ENCODE assay signal across 8 mouse cellular contexts in the genomic region with DNA sequence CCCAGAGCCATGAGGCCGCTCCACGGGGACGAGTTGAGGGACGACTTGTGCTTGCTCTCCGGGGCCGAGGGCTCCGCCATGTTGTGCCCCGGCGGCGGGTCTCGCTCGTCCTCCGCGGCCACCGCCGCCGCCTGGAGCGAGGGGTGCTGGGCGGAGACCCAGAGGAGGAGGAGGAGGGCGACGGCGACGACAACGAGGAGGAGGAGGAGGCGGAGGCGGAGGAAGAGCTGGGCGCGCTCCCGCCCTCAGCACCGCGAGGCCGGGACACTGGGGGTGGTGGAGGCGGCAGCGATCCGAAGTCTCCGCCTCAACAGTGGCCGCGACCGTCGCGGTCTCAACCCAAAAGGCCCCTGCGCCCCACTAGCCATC. TPM values are rescaled to one million over a fixed set of nuclear protein-coding genes. Genes with fewer than 3 reads are reported as not detected.
DNase-seq lines count a peak whose midpoint lies in the region; ATAC-seq and TF ChIP-seq lines count a peak whose summit lies in the region.

No protein-coding gene starts in this region.

- H3K4me2 ChIP-seq in hindbrain, embryonic 11.5 days (replicated peaks; ENCODE audit: low read depth, low read length), result peak overlapping the region; percentile 55
- peak overlapping the region; percentile 93 for H3K4me2 ChIP-seq in liver, embryonic 15.5 days

- 0 out of 2 replicates have a peak, but pooled peaks have one; percentile 13 for TF ChIP-seq CTCF in olfactory bulb, adult 2 months (IDR thresholded peaks at IDR 0.05; ENCODE audit: insufficient read depth, low read depth, low read length)

- peak; percentile 66 for ATAC-seq in common myeloid progenitor, adult 5-6 weeks (replicated peaks; ENCODE audit: low read depth, poor library complexity, severe bottlenecking)
- ATAC-seq in hindbrain, embryonic 11.5 days (ENCODE audit: low FRiP score), result peak; percentile 82; the same call in 1 of the 2 replicates
- ATAC-seq in liver, embryonic 15.5 days (ENCODE audit: insufficient read depth), result peak; percentile 86

- peak overlapping the region; percentile 100 for H3K4me3 ChIP-seq in hindbrain, embryonic 11.5 days (ENCODE audit: low read depth, low read length)
- peak overlapping the region; percentile 99 for H3K4me3 ChIP-seq in liver, embryonic 15.5 days (replicated peaks)
- peak overlapping the region; percentile 87 for H3K4me3 ChIP-seq in olfactory bulb, adult 2 months (ENCODE audit: insufficient read depth, low read depth, low read length)

- DNase-seq in ovary, adult 18-20 months (ENCODE audit: low spot score), result peak; percentile 78
- DNase-seq in ovary, postnatal 14 days (ENCODE audit: low spot score), result no peak
- no peak for DNase-seq in hindbrain, embryonic 11.5 days (ENCODE audit: low spot score)
- DNase-seq in left cerebral cortex, postnatal 25 days (ENCODE audit: low spot score in 2 of 2), result no peak
- DNase-seq in yolk sac, embryonic 10.5 days (ENCODE audit: low spot score), result no peak

- no peaks in the 10 kb centered on the region for H3K9me3 ChIP-seq in hindbrain, embryonic 11.5 days (ENCODE audit: control insufficient read depth, low read length)
- no peaks in the 10 kb centered on the region for H3K9me3 ChIP-seq in liver, embryonic 15.5 days (replicated peaks)

- no peaks in the 10 kb centered on the region for H3K27me3 ChIP-seq in hindbrain, embryonic 11.5 days (ENCODE audit: control insufficient read depth, insufficient read depth, low read length)
- no peaks in the 10 kb centered on the region for H3K27me3 ChIP-seq in liver, embryonic 15.5 days

- peak; percentile 21; the same call in 1 of the 2 replicates for TF ChIP-seq POLR2A in olfactory bulb, adult 2 months (IDR thresholded peaks at IDR 0.05; ENCODE audit: insufficient read depth, low read depth, low read length)

- H3K27ac ChIP-seq in hindbrain, embryonic 11.5 days (ENCODE audit: low read depth, low read length), result peak overlapping the region; percentile 96
- peak overlapping the region; percentile 95 for H3K27ac ChIP-seq in liver, embryonic 15.5 days (replicated peaks)
- H3K27ac ChIP-seq in olfactory bulb, adult 2 months (ENCODE audit: insufficient read depth, low read depth, low read length), result peak overlapping the region; percentile 86

- H3K9ac ChIP-seq in hindbrain, embryonic 11.5 days (ENCODE audit: low read depth, low read length), result peak overlapping the region; percentile 97
- H3K9ac ChIP-seq in liver, embryonic 15.5 days, result peak overlapping the region; percentile 97

- intact Hi-C loops in left cerebral cortex, postnatal 25 days (cut with DNase I), result loop anchor here (5.0 to 10.0 kb wide), 2 partner anchors 392 to 725 kb away; no protein-coding TSS in a partner anchor

- H3K4me1 ChIP-seq in hindbrain, embryonic 11.5 days (replicated peaks; ENCODE audit: control insufficient read depth, insufficient read depth, low read length), result 0 out of 2 replicates have a peak, but pooled peaks cover 4% of the 10 kb centered on the region
- H3K4me1 ChIP-seq in liver, embryonic 15.5 days (replicated peaks), result peaks cover 67% of the 10 kb centered on the region
- H3K4me1 ChIP-seq in olfactory bulb, adult 2 months (ENCODE audit: control insufficient read depth, insufficient read depth, low read length), result no peaks in the 10 kb centered on the region

- H3K36me3 ChIP-seq in hindbrain, embryonic 11.5 days (ENCODE audit: control insufficient read depth, insufficient read depth, low read length), result no peaks in the 10 kb centered on the region
- no peaks in the 10 kb centered on the region for H3K36me3 ChIP-seq in liver, embryonic 15.5 days (replicated peaks)

- 0% methylated on average over 35 of the region's 42 CpGs for WGBS in hindbrain, embryonic 11.5 days
- WGBS in liver, embryonic 15.5 days (ENCODE audit: insufficient replicate concordance), result under 1% methylated on average over 38 of the region's 42 CpGs
- under 1% methylated on average over 40 of the region's 42 CpGs for WGBS in olfactory bulb, adult 2 months

RNA-seq across cellular contexts. Expression of a gene that starts 0.3 kb away (rescaled TPM):
- 88.4 and 91.5 TPM in 2 replicates for total RNA-seq in common myeloid progenitor, adult 5-6 weeks (2017)
- polyA plus RNA-seq in hindbrain, embryonic 11.5 days (2014; fragmentation: Nextera tagmentation; extraction: Ambion mirVana), result 112 and 123 TPM in 2 replicates
- polyA plus RNA-seq in liver, embryonic 15.5 days (2015; fragmentation: Nextera tagmentation; extraction: Ambion mirVana), result 61.0 and 66.4 TPM in 2 replicates
- not detected in 2 replicates for polyA plus RNA-seq in olfactory bulb, adult 2 months (2012; ENCODE audit: insufficient read depth, insufficient read length, low replicate concordance, missing spikeins)
- 100 to 1,000 TPM in 1 of 2 experiments, 10 to 100 TPM in 1; 85.2 to 100 TPM for total RNA-seq in left cerebral cortex, postnatal 25 days (2021)
